ENCODE assay signal across 17 mouse cellular contexts in the genomic region with DNA sequence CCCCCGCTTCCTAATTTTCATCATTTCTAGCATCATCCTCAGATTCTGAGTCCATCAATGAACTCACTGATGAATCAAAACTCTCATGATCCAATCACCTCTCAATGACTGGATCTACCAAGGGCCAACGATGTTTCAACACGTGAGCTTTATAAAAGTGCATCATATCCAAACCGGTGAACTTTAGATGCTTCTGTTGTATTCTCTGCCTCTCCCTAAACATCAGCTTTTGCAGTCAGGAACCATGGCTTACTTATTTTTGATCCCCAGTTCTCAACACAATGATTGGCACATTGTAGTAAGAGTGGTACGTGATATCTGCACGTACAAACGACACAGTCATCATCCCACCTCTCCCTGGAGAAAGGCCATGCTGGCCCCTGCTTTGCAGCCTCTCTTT.
"Had no signal": no experiment of that assay in that cellular context is flagged by ENCODE, and none has a peak within 500 bp of the region (broad histone marks: within the 10 kb centered on the region; RNA-seq: fewer than 3 reads in every experiment).

No protein-coding gene starts in this region.

- H3K4me2 ChIP-seq: neural tube, embryonic 12.5 days; neural tube, embryonic 13.5 days; neural tube, embryonic 15.5 days; stomach, embryonic 15.5 days had no signal

- H3K36me3 ChIP-seq: neural tube, embryonic 12.5 days; neural tube, embryonic 13.5 days; neural tube, embryonic 15.5 days; stomach, embryonic 15.5 days had no signal

- H3K9me3 ChIP-seq: neural tube, embryonic 12.5 days; neural tube, embryonic 13.5 days; neural tube, embryonic 15.5 days; stomach, embryonic 15.5 days had no signal

- H3K4me1 ChIP-seq: neural tube, embryonic 12.5 days; neural tube, embryonic 13.5 days; neural tube, embryonic 15.5 days; stomach, embryonic 15.5 days had no signal

- H3K4me3 ChIP-seq: neural tube, embryonic 12.5 days; neural tube, embryonic 13.5 days; neural tube, embryonic 15.5 days; stomach, embryonic 15.5 days had no signal

- H3K27ac ChIP-seq: neural tube, embryonic 12.5 days; neural tube, embryonic 13.5 days; neural tube, embryonic 15.5 days; stomach, embryonic 15.5 days; stomach, postnatal 0 days had no signal

- DNase-seq: retina, postnatal 1 day; right cerebral cortex, adult 18-20 months; right cerebral cortex, postnatal 14 days; right cerebral cortex, postnatal 25 days; right cerebral cortex, postnatal 4 days; spleen, adult 18-20 months; thymus, adult 18-20 months; thymus, adult 2 months; thymus, postnatal 14 days; thymus, postnatal 25 days; thymus, postnatal 36 days; thymus, postnatal 4 days had no signal

- H3K27me3 ChIP-seq: neural tube, embryonic 12.5 days; neural tube, embryonic 13.5 days; neural tube, embryonic 15.5 days had no signal

- H3K9ac ChIP-seq: neural tube, embryonic 12.5 days; neural tube, embryonic 13.5 days; neural tube, embryonic 15.5 days; stomach, embryonic 15.5 days had no signal
